Mouse (Mus musculus) B cell, adult 2 months (primary cell): ENCODE results near the gene Dlgap1.

Experiments used
- DNase-seq, 2 experiments: peaks; one replicate each; pipeline ENCODE4 v3.0.0; 2022

Gene Dlgap1

GRCm38 (mm10) chr17:70643211-70643610, 674.3 kb downstream of the Dlgap1 start:
- no peak for DNase-seq

- no peak for DNase-seq
These were observed 677.8 kb downstream of the Dlgap1 start for GRCm38 (mm10) chr17:70646641-70647040.

- DNase-seq, result no peak
These were observed 692.5 kb downstream of the Dlgap1 start for GRCm38 (mm10) chr17:70661382-70661781.

- no peak for DNase-seq
These were observed 695.1 kb downstream of the Dlgap1 start for GRCm38 (mm10) chr17:70663992-70664391.

- no peak for DNase-seq
These were observed 695.7 kb downstream of the Dlgap1 start for GRCm38 (mm10) chr17:70664484-70665040.

GRCm38 (mm10) chr17:70673985-70674384, 705.1 kb downstream of the Dlgap1 start:
- DNase-seq, result no peak

- no peak for DNase-seq
These were observed 707.6 kb downstream of the Dlgap1 start for GRCm38 (mm10) chr17:70676522-70676921.

- peak; percentile 64 to 67 for DNase-seq
These were observed 714.8 kb downstream of the Dlgap1 start for GRCm38 (mm10) chr17:70683561-70684167.

GRCm38 (mm10) chr17:70690174-70690573, 721.3 kb downstream of the Dlgap1 start:
- no peak for DNase-seq

GRCm38 (mm10) chr17:70690598-70690997, 721.7 kb downstream of the Dlgap1 start:
- no peak for DNase-seq

GRCm38 (mm10) chr17:70706976-70707818, 738.3 kb downstream of the Dlgap1 start:
- peak; percentile 76 to 77 for DNase-seq

- DNase-seq, result no peak
These were observed 738.9 kb downstream of the Dlgap1 start for GRCm38 (mm10) chr17:70707819-70708140.

GRCm38 (mm10) chr17:70709545-70709944, 740.7 kb downstream of the Dlgap1 start:
- no peak for DNase-seq

GRCm38 (mm10) chr17:70713470-70713869, 744.6 kb downstream of the Dlgap1 start:
- no peak for DNase-seq

GRCm38 (mm10) chr17:70719684-70720324, 750.9 kb downstream of the Dlgap1 start:
- no peak for DNase-seq

- DNase-seq, result no peak
These were observed 751.9 kb downstream of the Dlgap1 start for GRCm38 (mm10) chr17:70720766-70721165.

- DNase-seq, result no peak
These were observed 753.3 kb downstream of the Dlgap1 start for GRCm38 (mm10) chr17:70722146-70722545.

GRCm38 (mm10) chr17:70728719-70729281, 759.9 kb downstream of the Dlgap1 start:
- no peak for DNase-seq

- no peak for DNase-seq
These were observed 765.9 kb downstream of the Dlgap1 start for GRCm38 (mm10) chr17:70734728-70735127.

- DNase-seq, result no peak
These were observed 766.5 kb downstream of the Dlgap1 start for GRCm38 (mm10) chr17:70735396-70735795.

- DNase-seq, result no peak
These were observed 768.6 kb downstream of the Dlgap1 start for GRCm38 (mm10) chr17:70737424-70737823.

GRCm38 (mm10) chr17:70738168-70738854, 769.4 kb downstream of the Dlgap1 start:
- DNase-seq, result peak; percentile 68 to 72

- DNase-seq, result no peak
These were observed 770.5 kb downstream of the Dlgap1 start for GRCm38 (mm10) chr17:70739346-70739745.
